Mouse (Mus musculus): ENCODE data around the gene Smarca2.
"Not testable (repeated sequence)": the region's sequence is repeated elsewhere in the genome, so short reads cannot be mapped to it uniquely, and the experiment has no call there.

Gene Smarca2

GRCm38 (mm10) chr19:26690516-26690915 lies 85.7 kb downstream of the Smarca2 start:
- DNase-seq (ENCODE audit: low read depth, low spot score): no peak

DNA sequence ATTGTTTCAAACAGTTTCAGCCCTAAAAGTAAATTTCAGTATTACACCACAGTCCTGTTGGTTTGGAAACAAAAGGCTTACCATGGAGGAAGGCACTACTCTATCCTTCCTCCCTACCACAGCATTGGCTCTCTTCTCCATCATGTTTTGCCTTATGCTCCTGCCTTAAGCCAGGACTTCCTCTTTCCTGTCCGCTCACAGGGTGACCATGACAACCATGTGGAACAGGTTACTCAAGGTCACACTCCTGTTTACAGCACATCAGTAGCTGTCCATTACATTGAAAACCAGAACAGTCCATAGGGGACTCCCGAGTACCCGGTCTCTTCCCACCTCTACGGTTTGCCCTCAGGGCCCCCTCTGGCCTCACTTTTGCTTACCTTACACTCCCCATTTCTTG lies 92.3 kb downstream of the Smarca2 start:
- DNase-seq (ENCODE audit: low read depth, low spot score): no peak

DNA sequence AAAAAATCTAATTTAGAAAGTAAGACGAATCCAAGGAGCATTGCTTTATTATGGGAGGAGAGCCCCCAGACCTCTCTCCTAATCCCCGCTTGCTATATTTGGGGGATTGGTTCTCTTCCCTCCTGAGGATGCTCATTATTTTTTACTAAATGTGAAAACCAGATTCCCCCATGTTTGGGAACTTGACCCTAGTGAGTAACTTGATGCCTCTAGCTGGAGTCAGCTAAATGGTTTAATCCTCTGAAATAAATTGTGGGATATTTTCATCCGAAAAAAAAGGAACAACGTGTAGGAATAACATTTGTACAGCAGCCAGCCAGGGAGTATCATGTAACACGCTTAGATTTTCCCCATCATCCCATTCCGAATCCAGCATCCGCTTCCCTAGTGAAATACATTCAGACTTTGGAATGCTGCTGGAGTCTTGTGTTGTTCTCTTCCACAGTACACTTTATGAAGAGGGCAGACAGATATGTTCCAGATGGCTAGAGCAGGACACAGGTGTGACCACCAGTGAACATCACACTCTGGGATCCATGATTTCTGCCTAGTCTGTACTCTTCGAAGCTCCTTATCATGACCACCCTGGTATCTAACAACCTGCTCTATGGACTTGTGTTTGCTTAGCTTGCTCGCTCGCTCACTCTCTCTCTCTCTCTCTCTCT lies 99.8 kb downstream of the Smarca2 start:
- DNase-seq (ENCODE audit: low read depth, low spot score): no peak

DNA sequence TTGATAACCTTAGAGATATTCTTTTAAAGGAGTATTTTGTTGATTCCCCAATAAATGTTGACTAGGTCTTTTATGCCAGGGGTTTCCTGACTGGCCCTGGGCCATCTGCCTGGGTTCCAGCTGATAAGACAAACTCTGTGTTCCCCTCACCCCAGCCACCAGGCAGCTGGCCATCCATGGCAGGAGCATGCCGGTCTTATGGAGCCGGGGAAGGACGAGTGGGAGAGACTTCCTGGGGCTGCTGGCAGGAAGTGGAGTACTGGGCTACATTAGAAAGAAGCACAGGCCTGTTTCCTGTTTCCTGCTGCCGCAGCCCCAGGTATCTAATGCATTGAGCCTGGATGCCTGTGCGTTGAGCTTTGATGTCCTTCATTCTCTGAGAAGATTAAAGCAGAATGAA lies 102.1 kb downstream of the Smarca2 start:
- no peak for DNase-seq (ENCODE audit: low read depth, low spot score)

DNA sequence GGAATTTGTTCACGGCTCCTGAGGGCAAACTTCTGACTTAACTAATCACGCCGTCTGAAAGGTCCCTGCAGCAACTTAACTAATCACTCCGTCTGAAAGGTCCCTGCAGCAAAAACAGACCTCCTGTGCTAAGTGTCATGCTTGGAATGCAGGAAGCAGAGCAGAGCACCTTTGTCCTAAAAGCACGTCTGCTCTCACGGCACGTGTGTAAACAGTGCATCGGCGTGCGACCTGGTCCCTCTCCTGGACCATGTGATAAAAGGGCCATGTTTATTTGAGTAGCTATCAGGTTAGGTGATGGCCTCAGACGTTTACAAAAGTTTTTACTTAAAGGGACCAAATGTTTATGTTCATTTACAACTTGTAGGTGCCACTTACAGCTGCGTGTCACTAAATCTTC lies 104.2 kb downstream of the Smarca2 start:
- DNase-seq (ENCODE audit: low read depth, low spot score): no peak

GRCm38 (mm10) chr19:26711268-26711667 lies 106.4 kb downstream of the Smarca2 start:
- DNase-seq (ENCODE audit: low read depth, low spot score): no peak

- no peak for DNase-seq (ENCODE audit: low read depth, low spot score)
These were observed 111.4 kb downstream of the Smarca2 start for GRCm38 (mm10) chr19:26716217-26716616.

DNA sequence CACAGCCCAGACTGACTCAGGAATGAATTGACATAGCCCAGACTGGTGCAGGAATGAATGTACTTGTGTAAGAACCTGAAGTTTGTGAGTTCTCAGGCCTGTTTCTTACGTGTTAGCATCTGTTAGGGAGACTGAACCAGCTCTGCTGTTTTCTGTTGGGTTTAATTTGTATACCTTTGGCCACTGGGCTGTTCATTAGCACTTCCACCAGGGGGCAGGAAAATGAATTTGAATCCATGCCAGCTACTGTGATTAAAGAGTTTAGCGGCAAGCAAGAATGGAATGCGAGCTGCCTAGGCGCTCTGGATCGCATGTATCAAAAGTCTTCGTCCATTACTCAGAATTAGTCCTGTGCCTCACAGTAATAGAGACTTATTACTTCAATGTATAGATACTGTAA lies 113.4 kb downstream of the Smarca2 start:
- no peak for DNase-seq (ENCODE audit: low read depth, low spot score)

- DNase-seq (ENCODE audit: low read depth, low spot score): no peak
These were observed 114.3 kb downstream of the Smarca2 start for GRCm38 (mm10) chr19:26719161-26719560.

DNA sequence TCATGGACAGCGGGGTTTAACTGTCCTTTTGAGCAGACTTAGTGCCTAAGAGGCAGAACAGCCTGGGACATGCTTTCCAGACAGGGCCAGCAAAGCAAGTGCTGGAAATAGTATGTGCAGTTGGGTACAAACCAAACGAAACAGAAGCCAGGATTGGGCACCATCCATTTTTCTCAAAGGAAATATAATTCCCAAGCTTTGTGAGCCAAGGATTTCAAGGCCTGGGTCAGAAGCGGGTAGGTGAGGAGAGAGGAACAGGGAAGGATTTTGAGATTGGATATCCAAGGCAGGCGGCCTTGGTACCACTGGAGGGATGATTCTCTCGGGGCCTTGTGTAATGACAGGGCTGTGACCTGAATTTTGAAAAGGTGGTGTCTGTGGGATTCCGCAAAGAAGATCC lies 116.9 kb downstream of the Smarca2 start:
- DNase-seq (ENCODE audit: low read depth, low spot score): no peak

DNA sequence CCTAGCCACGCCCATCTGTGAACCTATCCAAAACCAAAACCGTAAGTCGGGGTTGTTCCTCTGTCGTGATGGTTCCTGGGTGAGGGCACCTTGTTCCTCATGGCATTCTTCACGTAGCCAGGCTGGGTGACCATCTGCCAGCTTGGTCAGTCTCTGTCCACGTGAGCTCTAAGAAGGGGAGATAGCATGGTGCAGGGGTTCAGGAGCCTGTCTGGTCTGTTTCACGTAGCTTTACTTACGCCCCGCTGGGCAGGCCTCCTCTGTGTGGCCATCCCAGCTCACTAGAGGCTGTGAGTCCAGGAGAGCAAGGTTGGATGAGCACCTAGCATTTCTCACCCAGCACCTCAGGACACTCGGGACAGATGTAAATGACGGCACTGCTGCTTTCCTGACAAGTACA lies 119.0 kb downstream of the Smarca2 start:
- no peak for DNase-seq (ENCODE audit: low read depth, low spot score)

DNA sequence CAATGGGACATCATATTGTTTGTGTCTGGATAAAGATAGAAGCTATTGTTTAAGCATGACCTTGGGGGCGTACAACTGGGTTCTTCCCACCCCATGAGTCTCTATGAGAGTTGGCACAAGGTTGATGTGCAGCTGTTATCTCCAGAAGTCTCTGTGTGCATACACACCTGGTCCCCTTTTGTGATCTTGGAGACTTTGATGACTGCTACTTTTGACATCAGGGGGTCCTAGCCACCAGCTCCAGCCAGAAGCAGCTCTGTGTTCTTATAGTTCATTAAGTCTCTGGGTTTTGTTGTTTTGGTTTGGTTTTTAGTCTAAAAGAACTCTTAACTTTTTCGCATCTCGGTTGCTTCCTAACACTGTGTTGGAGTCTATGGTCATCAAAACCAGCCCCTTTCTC lies 119.8 kb downstream of the Smarca2 start:
- no peak for DNase-seq (ENCODE audit: low read depth, low spot score)

- no peak for DNase-seq (ENCODE audit: low read depth, low spot score)
These were observed 122.9 kb downstream of the Smarca2 start for GRCm38 (mm10) chr19:26727796-26728195.

- DNase-seq (ENCODE audit: low read depth, low spot score): no peak
These were observed 125.6 kb downstream of the Smarca2 start for GRCm38 (mm10) chr19:26730486-26730885.

DNA sequence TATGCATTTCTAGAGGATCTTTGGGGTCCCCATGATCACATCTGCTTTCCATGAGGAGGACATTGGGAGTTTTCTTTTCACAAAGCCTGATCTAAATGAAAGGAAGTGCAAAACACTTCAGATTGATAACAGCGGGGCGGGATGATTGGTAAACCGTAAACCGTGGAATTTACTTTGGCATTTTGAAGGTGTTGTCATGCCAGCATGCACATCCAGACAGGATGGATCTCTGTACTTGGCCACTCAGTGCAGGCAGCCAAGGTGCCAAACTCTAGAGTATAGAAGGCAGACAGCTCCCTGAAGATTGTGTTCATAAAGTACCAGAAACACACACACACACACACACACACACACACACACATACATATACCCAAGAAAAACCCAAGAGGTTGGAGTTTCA lies 126.3 kb downstream of the Smarca2 start:
- DNase-seq (ENCODE audit: low read depth, low spot score): no peak

GRCm38 (mm10) chr19:26731809-26732208 lies 127.0 kb downstream of the Smarca2 start:
- no peak for DNase-seq (ENCODE audit: low read depth, low spot score)

GRCm38 (mm10) chr19:26733055-26733454 lies 128.2 kb downstream of the Smarca2 start:
- DNase-seq (ENCODE audit: low read depth, low spot score): no peak

DNA sequence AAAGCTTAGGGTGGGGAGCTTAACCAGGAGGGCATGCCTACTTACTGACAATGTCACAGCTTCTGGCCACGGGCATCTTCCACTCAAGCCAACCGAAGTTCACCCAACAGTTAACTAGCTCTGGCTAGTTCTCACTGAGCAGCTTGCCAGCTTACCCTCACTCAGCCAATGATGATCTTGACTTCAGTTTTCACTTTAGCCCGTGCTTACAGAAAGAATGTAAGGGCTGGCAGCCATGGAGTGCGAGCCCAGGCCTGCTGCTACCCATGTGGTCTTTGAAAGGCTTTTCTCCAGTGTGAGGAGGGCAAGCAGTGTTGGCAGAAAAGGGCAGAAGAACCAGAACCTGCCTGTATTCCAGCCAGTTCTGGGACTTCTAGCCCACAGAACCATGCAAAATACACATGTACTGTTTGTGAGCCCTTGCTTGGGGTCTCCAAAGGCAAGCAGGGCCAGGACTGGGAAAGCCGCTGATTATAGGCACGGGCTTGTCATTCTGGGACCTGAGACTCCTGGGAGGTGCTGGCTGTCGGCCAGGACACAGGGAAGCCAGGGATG lies 128.8 kb downstream of the Smarca2 start:
- DNase-seq (ENCODE audit: low read depth, low spot score): no peak

DNA sequence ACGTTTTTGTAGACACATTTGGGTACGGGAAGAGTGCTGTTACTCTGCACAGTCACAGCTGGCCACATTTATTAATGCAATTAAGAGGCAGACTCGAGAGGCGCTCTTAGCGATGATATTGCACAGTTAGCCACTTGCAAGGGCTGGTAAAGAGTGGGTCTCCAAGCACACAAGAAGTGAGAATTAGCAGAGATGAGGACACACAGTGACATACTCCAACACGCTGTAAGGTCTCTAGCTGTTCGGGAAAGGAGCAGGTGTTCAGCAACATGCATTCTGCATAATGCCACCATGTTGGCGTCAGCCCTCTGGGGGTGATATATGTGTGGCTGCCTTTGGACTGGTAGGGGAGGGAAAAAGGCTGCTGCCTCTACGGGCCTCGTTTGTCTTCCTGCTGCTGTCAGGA lies 129.9 kb downstream of the Smarca2 start:
- no peak for DNase-seq (ENCODE audit: low read depth, low spot score)

- not testable (repeated sequence) for DNase-seq (ENCODE audit: low read depth, low spot score)
These were observed 140.2 kb downstream of the Smarca2 start for GRCm38 (mm10) chr19:26745021-26745420.

- no peak for DNase-seq (ENCODE audit: low read depth, low spot score)
These were observed 140.7 kb downstream of the Smarca2 start for GRCm38 (mm10) chr19:26745567-26745966.

GRCm38 (mm10) chr19:26746290-26746689 lies 141.4 kb downstream of the Smarca2 start:
- no peak for DNase-seq (ENCODE audit: low read depth, low spot score)

DNA sequence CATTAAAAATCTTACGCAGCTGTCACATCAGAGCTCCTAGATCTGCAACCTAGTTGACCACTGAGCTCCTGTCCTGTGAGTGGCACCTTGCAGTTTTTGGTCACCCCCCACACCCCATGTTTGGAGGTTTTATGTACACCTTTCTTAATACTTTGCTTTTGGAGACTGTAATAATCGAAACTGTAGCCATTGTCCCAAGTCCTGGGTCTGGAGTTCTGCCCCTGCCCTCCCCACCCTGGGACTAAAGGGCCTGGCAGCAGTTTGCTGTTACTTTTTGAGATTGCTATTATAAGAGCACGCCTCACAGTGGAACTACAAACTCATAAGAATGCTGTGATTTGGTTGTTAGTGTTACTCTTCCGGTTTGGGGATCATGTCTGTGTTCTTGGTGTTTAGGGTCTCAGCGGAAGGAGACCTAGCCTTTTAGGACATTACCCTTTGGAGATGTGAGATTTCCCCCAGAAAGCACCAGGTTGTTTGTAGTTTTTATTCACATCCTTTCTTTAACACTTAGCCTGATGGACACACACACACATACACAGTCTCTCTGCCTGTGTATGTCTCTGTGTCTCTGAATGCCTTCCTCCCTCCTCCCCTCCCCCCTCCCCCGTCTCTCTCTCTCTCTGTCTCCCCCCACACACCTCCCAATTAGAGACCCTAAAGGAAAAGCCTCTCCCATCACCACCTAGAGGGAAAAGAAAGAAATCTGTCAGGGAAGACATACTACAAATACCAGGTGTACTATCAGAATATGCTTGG lies 142.0 kb downstream of the Smarca2 start:
- DNase-seq (ENCODE audit: low read depth, low spot score): no peak
